Comparison of ENCODE assay signal across 8 mouse cellular contexts in the genomic region with DNA sequence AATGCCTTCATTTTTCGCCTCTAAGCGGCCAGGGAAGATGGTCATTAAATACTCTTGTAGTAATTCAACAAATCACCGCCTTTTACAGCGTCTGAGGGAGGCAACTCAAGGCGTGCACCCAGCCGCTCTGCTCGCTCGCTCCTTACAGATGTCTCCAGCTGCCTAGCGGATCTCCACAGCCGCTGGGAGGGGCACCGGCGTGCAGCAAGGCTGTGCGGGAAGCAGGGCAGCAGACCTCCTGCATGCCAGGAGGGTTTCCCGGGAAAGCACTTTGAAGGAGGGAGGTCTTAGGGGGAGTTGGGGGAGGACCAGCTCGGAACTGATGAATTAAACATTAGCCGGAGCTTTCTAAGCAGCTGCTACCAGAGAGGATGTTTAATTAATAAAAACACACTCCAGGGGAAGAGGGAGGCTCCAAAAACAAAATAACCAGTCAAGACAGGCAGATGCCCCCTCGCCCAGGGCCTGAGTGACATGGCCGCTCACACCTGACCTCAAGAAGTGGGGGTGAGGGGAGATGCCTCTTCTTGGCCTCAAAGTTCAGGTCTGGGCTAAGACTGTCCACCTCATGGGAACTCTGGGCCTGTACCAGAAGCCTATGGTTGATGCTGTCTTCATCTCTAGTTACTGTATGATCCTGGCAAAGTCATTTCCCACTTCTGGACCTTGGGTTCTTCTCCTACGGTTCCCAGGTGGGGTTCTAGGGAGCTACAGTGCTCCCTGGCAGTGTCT. TPM values are rescaled to one million over a fixed set of nuclear protein-coding genes. Genes with fewer than 3 reads are reported as not detected.
A peak's percentile ranks its signal among the peaks of the same experiment; 100 is the strongest.
DNase-seq lines count a peak whose midpoint lies in the region; ATAC-seq lines count a peak whose summit lies in the region.

No protein-coding gene starts in this region.

- peak; percentile 83 for ATAC-seq in forebrain, embryonic 15.5 days (replicated peaks)
- no peak for ATAC-seq in limb, embryonic 15.5 days (ENCODE audit: insufficient number of reproducible peaks, low FRiP score, low TSS enrichment, low read depth)

- peak overlapping the region; percentile 19; the same call in 1 of the 2 replicates for H3K4me3 ChIP-seq in forebrain, embryonic 15.5 days
- H3K4me3 ChIP-seq in limb, embryonic 15.5 days = no peak overlapping the region

- DNase-seq in kidney, postnatal 10 days = peak; percentile 77
- no peak for DNase-seq in kidney, adult 11 months
- DNase-seq in right cerebral cortex, postnatal 10 days (ENCODE audit: low spot score in 2 of 2) = peak; percentile 67 to 72
- DNase-seq in urinary bladder, postnatal 10 days (ENCODE audit: low spot score) = no peak
- no peak for DNase-seq in left cerebral cortex, adult 11 months (ENCODE audit: low spot score)
- no peak for DNase-seq in thymus, adult 18-20 months

- no peaks in the 10 kb centered on the region for H3K36me3 ChIP-seq in forebrain, embryonic 15.5 days
- H3K36me3 ChIP-seq in limb, embryonic 15.5 days = no peaks in the 10 kb centered on the region

- WGBS in forebrain, embryonic 15.5 days = 4% methylated on average over 19 of the region's 19 CpGs
- WGBS in limb, embryonic 15.5 days = 10% methylated on average over 19 of the region's 19 CpGs

- H3K9me3 ChIP-seq in forebrain, embryonic 15.5 days = no peaks in the 10 kb centered on the region
- no peaks in the 10 kb centered on the region for H3K9me3 ChIP-seq in limb, embryonic 15.5 days

- H3K9ac ChIP-seq in forebrain, embryonic 15.5 days (replicated peaks) = no peak overlapping the region; the same call in 1 of the 2 replicates
- H3K9ac ChIP-seq in limb, embryonic 15.5 days = no peak overlapping the region

- H3K27me3 ChIP-seq in forebrain, embryonic 15.5 days = no peaks in the 10 kb centered on the region
- peaks cover 10% of the 10 kb centered on the region; the same call in 1 of the 2 replicates for H3K27me3 ChIP-seq in limb, embryonic 15.5 days

- H3K4me1 ChIP-seq in forebrain, embryonic 15.5 days = peaks cover 52% of the 10 kb centered on the region
- peaks cover 8% of the 10 kb centered on the region for H3K4me1 ChIP-seq in limb, embryonic 15.5 days

- H3K4me2 ChIP-seq in forebrain, embryonic 15.5 days (replicated peaks) = peak overlapping the region; percentile 45
- H3K4me2 ChIP-seq in limb, embryonic 15.5 days = 0 out of 2 replicates have a peak overlapping the region, but pooled peaks have one; percentile 19

- H3K27ac ChIP-seq in forebrain, embryonic 15.5 days (replicated peaks) = peak overlapping the region; percentile 58
- H3K27ac ChIP-seq in limb, embryonic 15.5 days = no peak overlapping the region

RNA-seq across cellular contexts. Expression of gene Disp3, which starts 39.7 kb away (rescaled TPM):
- 11.5 and 14.4 TPM in 2 replicates for polyA plus RNA-seq in forebrain, embryonic 15.5 days (2015; fragmentation: Nextera tagmentation; extraction: Ambion mirVana)
- 0.07 and 0.13 TPM in 2 replicates for polyA plus RNA-seq in limb, embryonic 15.5 days (2015; fragmentation: Nextera tagmentation; extraction: Ambion mirVana)

Comparison
In these comparisons a context has a peak if more than half of its experiments do, and no peak if none do; other contexts are left out.
1. DNase-seq: peak in kidney, postnatal 10 days (single experiment) and right cerebral cortex, postnatal 10 days (2 of 2); none in kidney, adult 11 months (single experiment), urinary bladder, postnatal 10 days (single experiment), left cerebral cortex, adult 11 months (single experiment) and thymus, adult 18-20 months (0 of 2).
2. RNA of gene Disp3, which starts 39.7 kb away (polyA plus RNA-seq): 11.5 to 14.4 TPM in forebrain, embryonic 15.5 days; 0.07 to 0.13 TPM in limb, embryonic 15.5 days; every median in the first group is over 10 times any median in the second.